Comparison of ENCODE assay signal across 19 mouse cellular contexts in the genomic region with DNA sequence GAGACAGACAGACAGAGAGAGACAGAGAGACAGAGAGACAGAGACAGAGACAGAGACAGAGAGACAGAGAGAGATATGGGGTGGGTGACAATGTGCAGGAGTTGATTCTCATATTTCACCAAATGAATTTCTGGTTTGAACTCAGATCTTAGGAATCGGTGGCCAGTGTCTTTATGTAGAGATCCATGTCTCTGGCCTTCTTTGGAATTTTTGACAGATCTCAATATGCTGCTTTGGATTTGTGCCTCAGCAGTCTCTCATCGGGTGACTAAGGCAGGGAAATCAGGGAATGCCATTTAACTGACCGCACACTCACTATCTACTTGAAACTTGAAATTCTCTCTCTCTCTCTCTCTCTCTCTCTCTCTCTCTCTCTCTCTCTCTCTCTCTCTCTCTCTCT.
DNase-seq lines count a peak whose midpoint lies in the region; ATAC-seq lines count a peak whose summit lies in the region.
"Had no signal": no experiment of that assay in that cellular context is flagged by ENCODE, and none has a peak within 500 bp of the region (broad histone marks: within the 10 kb centered on the region; RNA-seq: fewer than 3 reads in every experiment).

No protein-coding gene starts in this region.

- no peak for ATAC-seq in hindbrain, embryonic 12.5 days (ENCODE audit: low FRiP score)
- ATAC-seq in hindbrain, embryonic 11.5 days (ENCODE audit: low FRiP score) = no peak
- no peak for ATAC-seq in midbrain, embryonic 11.5 days (ENCODE audit: low FRiP score)
- no peak for ATAC-seq in midbrain, embryonic 16.5 days
- ATAC-seq in hindbrain, embryonic 14.5 days (ENCODE audit: low FRiP score) = no peak

- H3K27ac ChIP-seq in hindbrain, embryonic 12.5 days = peak overlapping the region; percentile 60; the same call in 1 of the 2 replicates
- no peak overlapping the region for H3K27ac ChIP-seq in hindbrain, embryonic 11.5 days (ENCODE audit: low read depth, low read length)
- no peak overlapping the region for H3K27ac ChIP-seq in midbrain, embryonic 11.5 days (ENCODE audit: low read depth, low read length)
- H3K27ac ChIP-seq in midbrain, embryonic 16.5 days (ENCODE audit: low read length) = no peak overlapping the region
- peak overlapping the region; percentile 80 for H3K27ac ChIP-seq in hindbrain, embryonic 14.5 days
- H3K27ac ChIP-seq: embryonic facial prominence, embryonic 10.5 days; kidney, postnatal 0 days; stomach, postnatal 0 days had no signal

- peaks cover 15% of the 10 kb centered on the region for H3K4me1 ChIP-seq in hindbrain, embryonic 12.5 days
- peaks cover 3% of the 10 kb centered on the region for H3K4me1 ChIP-seq in hindbrain, embryonic 11.5 days (replicated peaks; ENCODE audit: control insufficient read depth, insufficient read depth, low read length)
- peaks cover 18% of the 10 kb centered on the region for H3K4me1 ChIP-seq in midbrain, embryonic 11.5 days (ENCODE audit: control insufficient read depth, insufficient read depth, low read length)
- H3K4me1 ChIP-seq in midbrain, embryonic 16.5 days (ENCODE audit: control insufficient read depth, insufficient read depth, low read length) = peaks cover 17% of the 10 kb centered on the region
- H3K4me1 ChIP-seq in hindbrain, embryonic 14.5 days (replicated peaks; ENCODE audit: control insufficient read depth, insufficient read depth, low read length) = peaks cover 11% of the 10 kb centered on the region; the same call in 1 of the 2 replicates

- H3K4me3 ChIP-seq in hindbrain, embryonic 12.5 days = no peak overlapping the region
- no peak overlapping the region for H3K4me3 ChIP-seq in hindbrain, embryonic 11.5 days (ENCODE audit: low read depth, low read length)
- H3K4me3 ChIP-seq in midbrain, embryonic 11.5 days (ENCODE audit: low read depth, low read length) = no peak overlapping the region
- no peak overlapping the region for H3K4me3 ChIP-seq in midbrain, embryonic 16.5 days (ENCODE audit: low read depth, low read length)
- H3K4me3 ChIP-seq in hindbrain, embryonic 14.5 days (replicated peaks; ENCODE audit: low read length) = no peak overlapping the region
- H3K4me3 ChIP-seq: embryonic facial prominence, embryonic 10.5 days; forebrain, embryonic 12.5 days; heart, embryonic 13.5 days had no signal

- no peaks in the 10 kb centered on the region for H3K36me3 ChIP-seq in hindbrain, embryonic 12.5 days
- H3K36me3 ChIP-seq in hindbrain, embryonic 11.5 days (ENCODE audit: control insufficient read depth, insufficient read depth, low read length) = no peaks in the 10 kb centered on the region
- no peaks in the 10 kb centered on the region for H3K36me3 ChIP-seq in midbrain, embryonic 11.5 days (ENCODE audit: control insufficient read depth, insufficient read depth, low read length)
- no peaks in the 10 kb centered on the region for H3K36me3 ChIP-seq in midbrain, embryonic 16.5 days (ENCODE audit: control insufficient read depth, insufficient read depth, low read length)
- H3K36me3 ChIP-seq in hindbrain, embryonic 14.5 days (replicated peaks; ENCODE audit: control insufficient read depth, insufficient read depth) = no peaks in the 10 kb centered on the region
- H3K36me3 ChIP-seq: embryonic facial prominence, embryonic 10.5 days; forebrain, embryonic 12.5 days; heart, embryonic 13.5 days had no signal

- no peak overlapping the region for H3K9ac ChIP-seq in hindbrain, embryonic 12.5 days
- H3K9ac ChIP-seq in hindbrain, embryonic 11.5 days (ENCODE audit: low read depth, low read length) = no peak overlapping the region
- H3K9ac ChIP-seq in midbrain, embryonic 11.5 days (ENCODE audit: low read length) = no peak overlapping the region
- H3K9ac ChIP-seq in midbrain, embryonic 16.5 days (ENCODE audit: low read depth, low read length) = no peak overlapping the region
- H3K9ac ChIP-seq in hindbrain, embryonic 14.5 days = no peak overlapping the region
- H3K9ac ChIP-seq: forebrain, embryonic 12.5 days; heart, embryonic 13.5 days had no signal

- no peaks in the 10 kb centered on the region for H3K27me3 ChIP-seq in hindbrain, embryonic 12.5 days
- H3K27me3 ChIP-seq in hindbrain, embryonic 11.5 days (ENCODE audit: control insufficient read depth, insufficient read depth, low read length) = no peaks in the 10 kb centered on the region
- no peaks in the 10 kb centered on the region for H3K27me3 ChIP-seq in midbrain, embryonic 11.5 days (ENCODE audit: control insufficient read depth, insufficient read depth, low read length)
- no peaks in the 10 kb centered on the region for H3K27me3 ChIP-seq in midbrain, embryonic 16.5 days (ENCODE audit: control insufficient read depth, insufficient read depth, low read depth, low read length)
- H3K27me3 ChIP-seq in hindbrain, embryonic 14.5 days (ENCODE audit: control insufficient read depth, insufficient read depth, low read length) = no peaks in the 10 kb centered on the region
- H3K27me3 ChIP-seq: CH12.LX; forebrain, embryonic 12.5 days; heart, embryonic 13.5 days had no signal

- DNase-seq in cerebellum, adult 9-11 months = peak; percentile 16
- DNase-seq in cerebellum, adult 11-12 months = no peak
- no peak for DNase-seq in hindbrain, embryonic 11.5 days (ENCODE audit: low spot score)
- DNase-seq in midbrain, embryonic 11.5 days (ENCODE audit: low spot score, missing footprints) = peak; percentile 80
- DNase-seq in hindbrain, embryonic 14.5 days (ENCODE audit: low spot score) = no peak
- no peak for DNase-seq in adrenal gland, adult 2 months
- DNase-seq: adrenal gland, postnatal 36 days; gastrocnemius, postnatal 10 days; kidney, adult 18-20 months; right cerebral cortex, adult 18-20 months had no signal

- no peak overlapping the region for H3K4me2 ChIP-seq in hindbrain, embryonic 12.5 days (replicated peaks)
- H3K4me2 ChIP-seq in hindbrain, embryonic 11.5 days (replicated peaks; ENCODE audit: low read depth, low read length) = no peak overlapping the region
- H3K4me2 ChIP-seq in midbrain, embryonic 11.5 days = no peak overlapping the region
- H3K4me2 ChIP-seq in midbrain, embryonic 16.5 days (ENCODE audit: low read length) = no peak overlapping the region
- no peak overlapping the region for H3K4me2 ChIP-seq in hindbrain, embryonic 14.5 days (replicated peaks)
- H3K4me2 ChIP-seq: forebrain, embryonic 12.5 days; heart, embryonic 13.5 days; liver, embryonic 11.5 days had no signal

- 83% methylated on average over 3 of the region's 3 CpGs for WGBS in hindbrain, embryonic 12.5 days
- WGBS in hindbrain, embryonic 11.5 days = 79% methylated on average over 3 of the region's 3 CpGs
- WGBS in midbrain, embryonic 11.5 days = 88% methylated on average over 3 of the region's 3 CpGs
- 55% methylated on average over 3 of the region's 3 CpGs for WGBS in midbrain, embryonic 16.5 days
- WGBS in hindbrain, embryonic 14.5 days = 64% methylated on average over 3 of the region's 3 CpGs

- no peaks in the 10 kb centered on the region for H3K9me3 ChIP-seq in hindbrain, embryonic 12.5 days (replicated peaks)
- no peaks in the 10 kb centered on the region for H3K9me3 ChIP-seq in hindbrain, embryonic 11.5 days (ENCODE audit: control insufficient read depth, low read length)
- H3K9me3 ChIP-seq in midbrain, embryonic 11.5 days (ENCODE audit: control insufficient read depth, low read length) = no peaks in the 10 kb centered on the region
- 0 out of 2 replicates have a peak, but pooled peaks cover 3% of the 10 kb centered on the region for H3K9me3 ChIP-seq in midbrain, embryonic 16.5 days (replicated peaks; ENCODE audit: control insufficient read depth, low read length, poor library complexity, severe bottlenecking)
- H3K9me3 ChIP-seq in hindbrain, embryonic 14.5 days (ENCODE audit: control insufficient read depth, low read length) = no peaks in the 10 kb centered on the region
- H3K9me3 ChIP-seq: embryonic facial prominence, embryonic 10.5 days; forebrain, embryonic 12.5 days; heart, embryonic 13.5 days had no signal

Comparison
In these comparisons a context has a peak if more than half of its experiments do, and no peak if none do; other contexts are left out.
1. DNase-seq: peak in cerebellum, adult 9-11 months (single experiment) and midbrain, embryonic 11.5 days (single experiment); none in cerebellum, adult 11-12 months (single experiment), hindbrain, embryonic 11.5 days (single experiment), hindbrain, embryonic 14.5 days (single experiment) and adrenal gland, adult 2 months (single experiment).
2. H3K27ac ChIP-seq: peak in hindbrain, embryonic 12.5 days (single experiment) and hindbrain, embryonic 14.5 days (single experiment); none in hindbrain, embryonic 11.5 days (single experiment), midbrain, embryonic 11.5 days (single experiment) and midbrain, embryonic 16.5 days (single experiment).